Mouse (Mus musculus) kidney, postnatal 0 days (tissue): ENCODE results near the gene Spatc1l. TPM values are rescaled to one million over a fixed set of nuclear protein-coding genes. Genes with fewer than 3 reads are reported as not detected.

Experiments used
- ATAC-seq: fragments of 200-750 bp; cut with Nextera tagmentation; replicated peaks from 2 replicates; pipeline ENCODE4 v1.8.0; 2017; ENCODE audit warnings: low read depth, moderate number of reproducible peaks, moderate TSS enrichment, moderate library complexity; ENCODE audit not compliant: low FRiP score
- DNase-seq: peaks from one replicate; pipeline ENCODE4 v3.0.0-alpha.2; 2016; ENCODE audit warnings: low spot score
- H3K27ac ChIP-seq: fragments of 300-500 bp; sonication (generic); 2 replicates; pipeline ENCODE4 v1.5.1; 2014; ENCODE audit warnings: mild to moderate bottlenecking
- H3K27me3 ChIP-seq: fragments of 300-500 bp; sonication (generic); 2 replicates; pipeline ENCODE4 v1.6.1; 2014; ENCODE audit warnings: low read length, mixed read lengths; ENCODE audit not compliant: insufficient read depth
- H3K36me3 ChIP-seq: fragments of 300-500 bp; sonication (generic); 2 replicates; pipeline ENCODE4 v1.6.1; 2014; ENCODE audit warnings: low read length, mixed read lengths; ENCODE audit not compliant: insufficient read depth
- H3K4me1 ChIP-seq: fragments of 300-500 bp; sonication (generic); replicated peaks from 2 replicates; pipeline ENCODE4 v1.6.1; 2014; ENCODE audit warnings: antibody characterized with exemption, low read length, mixed read lengths; ENCODE audit not compliant: insufficient read depth
- H3K4me2 ChIP-seq: fragments of 300-500 bp; sonication (generic); 2 replicates; pipeline ENCODE4 v1.6.1; 2014; ENCODE audit warnings: mild to moderate bottlenecking, low read length, moderate library complexity, mixed read lengths
- H3K4me3 ChIP-seq: fragments of 300-500 bp; sonication (generic); replicated peaks from 2 replicates; pipeline ENCODE4 v1.5.1; 2014; ENCODE audit warnings: low read depth, low read length
- H3K9ac ChIP-seq: fragments of 300-500 bp; sonication (generic); 2 replicates; pipeline ENCODE4 v1.6.1; 2014; ENCODE audit warnings: low read depth, low read length
- H3K9me3 ChIP-seq: fragments of 300-500 bp; sonication (generic); replicated peaks from 2 replicates; pipeline ENCODE4 v1.6.1; 2016; ENCODE audit warnings: low read length, inconsistent platforms, mixed read lengths
- CTCF ChIP-seq: IDR thresholded peaks from 2 replicates; pipeline ENCODE4 v1.5.1; 2016; ENCODE audit warnings: antibody characterized with exemption, low read depth, mild to moderate bottlenecking, moderate library complexity
- WGBS: fragments of 180-500 bp; shearing (Covaris S2); extraction: QIAGEN DNeasy Blood & Tissue Kit; methylation state at CpG from one replicate; pipeline ENCODE4 v1.1.7; 2014; 5-methylcytosine and 5-hydroxymethylcytosine counted together
- polyA plus RNA-seq: library from polyadenylated mRNA; unstranded; fragments of >200 nt; fragmentation: Nextera tagmentation; extraction: Ambion mirVana; gene quantifications from 2 replicates; pipeline ENCODE4 v1.2.1, GENCODE M21; 2015

Spatc1l gene
- polyA plus RNA-seq, 1 experiment from 2014 or later = not detected

DNA sequence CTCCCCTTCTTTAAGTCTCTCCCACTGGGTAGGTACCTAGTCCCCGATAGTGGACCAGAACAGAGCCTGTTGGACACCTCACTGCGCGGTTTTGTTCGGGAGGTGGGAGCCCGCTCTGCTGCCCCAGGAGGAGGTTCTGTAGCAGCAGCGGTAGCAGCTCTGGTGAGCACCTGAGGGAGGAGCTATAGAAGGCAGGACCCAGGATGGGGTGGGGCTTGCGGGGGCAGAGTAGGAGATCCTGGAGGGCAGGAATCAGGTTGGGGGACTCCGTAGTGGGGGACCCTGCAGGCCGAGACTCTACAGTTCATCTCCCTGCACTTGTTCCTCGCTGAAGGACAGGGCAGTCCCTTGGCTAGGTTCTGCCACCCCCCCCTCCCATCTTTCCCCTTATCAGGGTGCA lies 22.1 kb downstream of the Spatc1l start:
- ATAC-seq (0 out of 2 replicates have a peak, but pooled peaks have one; percentile 29), DNase-seq (no peak)
- Histone ChIP-seq H3K4me2 (peak overlapping the region; percentile 46), H3K27ac (no peak overlapping the region), H3K4me3 (no peak overlapping the region), H3K27me3 (no peaks in the 10 kb centered on the region), H3K4me1 (no peaks in the 10 kb centered on the region), H3K36me3 (no peaks in the 10 kb centered on the region), H3K9ac (0 out of 2 replicates have a peak overlapping the region, but pooled peaks have one; percentile 23), H3K9me3 (no peaks in the 10 kb centered on the region)
- TF ChIP-seq CTCF = no peak
- 15% methylated on average over 10 of the region's 10 CpGs for WGBS

DNA sequence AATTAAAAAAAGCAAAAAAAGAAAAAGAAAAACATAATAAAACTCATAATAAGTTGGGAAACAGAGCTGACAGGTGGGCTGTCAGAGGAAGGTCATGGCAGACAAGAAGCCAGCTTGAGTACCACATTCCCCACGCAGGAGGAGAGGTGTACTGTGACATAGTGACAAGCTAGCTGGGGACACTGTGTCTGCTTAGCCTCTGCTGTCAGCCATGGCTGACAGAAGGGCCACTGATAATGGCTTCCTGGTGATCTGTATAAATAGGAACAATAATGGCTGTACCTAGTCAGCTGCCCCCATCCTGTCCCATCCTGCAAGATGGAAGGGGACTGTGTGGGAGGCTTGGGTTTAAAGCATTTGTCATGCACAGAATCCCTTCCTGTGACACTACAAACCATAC lies 24.1 kb downstream of the Spatc1l start:
- Histone ChIP-seq H3K36me3 (no peaks in the 10 kb centered on the region), H3K4me1 (no peaks in the 10 kb centered on the region), H3K9me3 (no peaks in the 10 kb centered on the region), H3K27me3 (no peaks in the 10 kb centered on the region), H3K27ac (no peak overlapping the region), H3K4me3 (no peak overlapping the region), H3K9ac (no peak overlapping the region), H3K4me2 (no peak overlapping the region)
- WGBS = 25% methylated on average over 1 of the region's 1 CpGs
- DNase-seq (no peak), ATAC-seq (no peak)
- no peak for TF ChIP-seq CTCF

DNA sequence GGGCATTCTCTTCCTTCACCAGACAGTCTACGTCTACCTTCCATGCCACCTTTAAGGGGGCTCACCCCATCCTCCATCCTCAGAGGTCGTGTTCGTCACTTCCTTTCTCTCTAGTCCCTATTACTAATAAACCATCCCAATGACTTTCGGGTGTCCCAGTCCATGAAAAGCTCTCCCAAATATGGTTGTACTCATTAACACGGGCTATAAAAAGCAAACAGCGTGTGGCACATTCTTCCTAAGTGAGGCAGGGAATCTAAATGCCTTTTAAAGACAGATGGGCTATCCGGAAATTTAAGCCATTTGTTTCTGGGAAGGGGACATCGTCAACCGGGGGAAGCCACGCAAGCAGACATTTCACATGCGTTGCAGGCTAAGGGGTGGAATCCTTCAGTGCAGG lies 28.1 kb downstream of the Spatc1l start:
- no peak overlapping the region for H3K27ac ChIP-seq
- no peak overlapping the region for H3K9ac ChIP-seq
- no peak for ATAC-seq
- peak; percentile 24 for DNase-seq
- H3K9me3 ChIP-seq = no peaks in the 10 kb centered on the region
- no peak overlapping the region for H3K4me2 ChIP-seq
- no peaks in the 10 kb centered on the region for H3K4me1 ChIP-seq
- no peaks in the 10 kb centered on the region for H3K36me3 ChIP-seq
- H3K27me3 ChIP-seq = no peaks in the 10 kb centered on the region
- TF ChIP-seq CTCF = no peak
- no peak overlapping the region for H3K4me3 ChIP-seq
- 39% methylated on average over 11 of the region's 11 CpGs for WGBS

DNA sequence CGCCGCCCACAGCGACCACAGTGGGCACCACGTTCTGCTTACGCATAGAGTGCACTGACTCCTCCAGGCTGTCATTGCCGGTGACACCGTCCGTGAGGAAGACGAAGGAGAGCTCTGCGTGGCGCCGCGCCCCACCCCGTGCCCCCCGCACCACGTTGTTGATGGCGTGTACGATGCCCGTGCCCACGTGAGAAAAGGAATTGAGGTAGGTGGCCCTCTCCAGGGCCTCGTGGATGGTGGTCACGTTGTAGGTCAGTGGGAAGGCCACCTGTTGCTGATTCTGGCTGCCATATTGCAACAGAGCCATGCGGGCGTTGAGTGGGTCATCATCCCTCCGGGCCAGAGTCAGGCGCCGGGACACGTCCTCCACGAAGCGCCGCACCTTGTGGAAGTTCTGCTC lies 34.3 kb downstream of the Spatc1l start:
- no peak for DNase-seq
- Histone ChIP-seq H3K9me3 (no peaks in the 10 kb centered on the region), H3K36me3 (no peaks in the 10 kb centered on the region), H3K4me2 (no peak overlapping the region), H3K27me3 (no peaks in the 10 kb centered on the region), H3K27ac (no peak overlapping the region), H3K4me1 (no peaks in the 10 kb centered on the region), H3K9ac (no peak overlapping the region), H3K4me3 (no peak overlapping the region)
- ATAC-seq = no peak
- no peak for TF ChIP-seq CTCF
- 92% methylated on average over 29 of the region's 31 CpGs for WGBS

DNA sequence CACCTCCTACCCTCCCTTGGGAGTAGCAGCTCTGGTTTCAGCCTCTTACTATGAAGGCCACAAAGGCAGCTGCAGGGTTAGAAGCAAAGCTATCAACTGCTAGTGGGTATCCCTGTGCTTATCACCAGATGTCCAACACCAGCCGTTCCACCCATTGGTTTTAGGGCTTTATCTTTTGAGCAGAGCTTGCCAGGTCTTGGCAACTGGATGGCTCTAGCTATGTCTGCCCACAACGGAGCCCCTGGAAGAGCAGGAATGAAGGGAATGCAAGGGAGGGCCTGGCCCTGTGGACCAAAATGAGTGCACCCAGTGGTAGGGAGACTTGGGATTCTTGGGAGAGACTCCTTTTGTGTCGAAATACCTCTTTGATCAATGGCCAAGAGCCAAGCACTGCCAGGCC lies 40.6 kb downstream of the Spatc1l start:
- Histone ChIP-seq H3K4me3 (no peak overlapping the region), H3K4me1 (no peaks in the 10 kb centered on the region), H3K9me3 (no peaks in the 10 kb centered on the region), H3K9ac (no peak overlapping the region), H3K4me2 (no peak overlapping the region), H3K36me3 (no peaks in the 10 kb centered on the region), H3K27me3 (no peaks in the 10 kb centered on the region), H3K27ac (no peak overlapping the region)
- no peak for DNase-seq
- no peak for TF ChIP-seq CTCF
- ATAC-seq = no peak
- 72% methylated on average over 3 of the region's 3 CpGs for WGBS

DNA sequence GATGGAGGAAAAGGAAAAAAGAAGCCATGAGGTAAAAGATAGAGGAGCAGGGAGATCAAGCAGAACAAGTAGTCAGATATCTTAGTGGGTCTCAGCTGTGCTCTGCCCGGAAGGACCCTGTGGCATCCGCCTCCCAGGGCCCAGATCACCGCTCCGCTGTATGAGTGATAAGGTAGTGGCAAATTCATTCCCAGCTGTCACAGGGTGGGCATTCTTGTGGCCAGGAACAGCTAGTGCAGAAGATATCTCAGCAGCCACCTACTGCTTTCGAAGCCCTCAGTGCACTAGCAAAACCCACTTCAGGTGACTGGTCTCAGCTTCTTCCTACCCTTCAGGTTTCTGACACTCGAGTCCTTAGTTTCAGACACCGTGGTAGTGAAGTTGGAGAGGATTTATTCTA lies 50.4 kb downstream of the Spatc1l start:
- no peaks in the 10 kb centered on the region for H3K4me1 ChIP-seq
- 88% methylated on average over 7 of the region's 7 CpGs for WGBS
- no peaks in the 10 kb centered on the region for H3K9me3 ChIP-seq
- DNase-seq = no peak
- TF ChIP-seq CTCF = no peak
- ATAC-seq = no peak
- no peak overlapping the region for H3K4me2 ChIP-seq
- H3K27me3 ChIP-seq = no peaks in the 10 kb centered on the region
- H3K4me3 ChIP-seq = no peak overlapping the region
- H3K36me3 ChIP-seq = 0 out of 2 replicates have a peak, but pooled peaks cover 2% of the 10 kb centered on the region
- no peak overlapping the region for H3K9ac ChIP-seq
- no peak overlapping the region for H3K27ac ChIP-seq

Other genes with a start within 250 kb of the Spatc1l start
- gene Dip2a, start 217.0 kb upstream of the Spatc1l start, polyA plus RNA-seq = 7.6 and 8.2 TPM in 2 replicates
- gene AC141477.1, start 121.8 kb upstream of the Spatc1l start, polyA plus RNA-seq = not detected in 2 replicates
- 7.9 and 8.2 TPM in 2 replicates for gene Pcnt, start 119.5 kb upstream of the Spatc1l start, polyA plus RNA-seq
- gene 2610028H24Rik, start 113.2 kb upstream of the Spatc1l start, polyA plus RNA-seq = not detected in 2 replicates
- gene Mcm3ap, start 93.3 kb upstream of the Spatc1l start, polyA plus RNA-seq = 41.6 and 45.9 TPM in 2 replicates
- 5.4 and 5.9 TPM in 2 replicates for gene Ybey, start 93.2 kb upstream of the Spatc1l start, polyA plus RNA-seq
- 13.0 and 16.6 TPM in 2 replicates for gene Lss, start 30.7 kb upstream of the Spatc1l start, polyA plus RNA-seq
- gene Ftcd, start 13.4 kb downstream of the Spatc1l start, polyA plus RNA-seq = 0.20 and 0.38 TPM in 2 replicates
- gene Col6a2, start 61.4 kb downstream of the Spatc1l start, polyA plus RNA-seq = 63.9 and 64.2 TPM in 2 replicates
- gene Col6a1, start 163.9 kb downstream of the Spatc1l start, polyA plus RNA-seq = 80.9 and 81.3 TPM in 2 replicates